Comparison of ENCODE assay signal across 15 mouse cellular contexts in genomic region chr15:86070368-86070767, GRCm38 (mm10). TPM values are rescaled to one million over a fixed set of nuclear protein-coding genes. Genes with fewer than 3 reads are reported as not detected.
DNase-seq lines count a peak whose midpoint lies in the region; ATAC-seq and TF ChIP-seq lines count a peak whose summit lies in the region.
"Had no signal": no experiment of that assay in that cellular context is flagged by ENCODE, and none has a peak within 500 bp of the region (broad histone marks: within the 10 kb centered on the region; RNA-seq: fewer than 3 reads in every experiment).

No protein-coding gene starts in this region.

- no peak for TF ChIP-seq CTCF in G1E (IDR thresholded peaks at IDR 0.05; ENCODE audit: low read depth, low read length)
- TF ChIP-seq CTCF in liver, postnatal 0 days (IDR thresholded peaks at IDR 0.05; ENCODE audit: low read depth), result no peak

- WGBS in hindbrain, embryonic 14.5 days, result 38% methylated on average over 11 of the region's 11 CpGs
- 66% methylated on average over 11 of the region's 11 CpGs for WGBS in hindbrain, embryonic 10.5 days
- WGBS in forebrain, embryonic 14.5 days, result 14% methylated on average over 11 of the region's 11 CpGs
- WGBS in liver, postnatal 0 days (ENCODE audit: insufficient replicate concordance), result 35% methylated on average over 11 of the region's 11 CpGs

- H3K27ac ChIP-seq in hindbrain, embryonic 14.5 days, result peak overlapping the region; percentile 41; the same call in 1 of the 2 replicates
- no peak overlapping the region for H3K27ac ChIP-seq in hindbrain, embryonic 10.5 days
- H3K27ac ChIP-seq in forebrain, embryonic 14.5 days (ENCODE audit: low read depth, low read length), result peak overlapping the region; percentile 72; the same call in 1 of the 2 replicates
- peak overlapping the region; percentile 30 for H3K27ac ChIP-seq in liver, postnatal 0 days (ENCODE audit: low read depth)
- H3K27ac ChIP-seq: kidney, postnatal 0 days; limb, embryonic 13.5 days had no signal

- no peak overlapping the region for H3K4me2 ChIP-seq in hindbrain, embryonic 14.5 days (replicated peaks)
- no peak overlapping the region for H3K4me2 ChIP-seq in forebrain, embryonic 14.5 days (ENCODE audit: low read length)
- peak overlapping the region; percentile 18; the same call in 1 of the 2 replicates for H3K4me2 ChIP-seq in liver, postnatal 0 days (ENCODE audit: low read depth, low read length)
- H3K4me2 ChIP-seq: limb, embryonic 13.5 days had no signal

- no peaks in the 10 kb centered on the region for H3K36me3 ChIP-seq in hindbrain, embryonic 14.5 days (replicated peaks; ENCODE audit: control insufficient read depth, insufficient read depth)
- peaks cover 6% of the 10 kb centered on the region for H3K36me3 ChIP-seq in hindbrain, embryonic 10.5 days
- H3K36me3 ChIP-seq in G1E (replicated peaks), result peaks cover 85% of the 10 kb centered on the region
- H3K36me3 ChIP-seq in forebrain, embryonic 14.5 days (ENCODE audit: control insufficient read depth, insufficient read depth, low read length), result no peaks in the 10 kb centered on the region
- H3K36me3 ChIP-seq in liver, postnatal 0 days (replicated peaks; ENCODE audit: insufficient read depth, low read length), result peaks cover 5% of the 10 kb centered on the region; the same call in 1 of the 2 replicates

- no peak overlapping the region for H3K4me3 ChIP-seq in hindbrain, embryonic 14.5 days (replicated peaks; ENCODE audit: low read length)
- no peak overlapping the region for H3K4me3 ChIP-seq in hindbrain, embryonic 10.5 days
- peak overlapping the region; percentile 63; the same call in 1 of the 2 replicates for H3K4me3 ChIP-seq in G1E (ENCODE audit: low read depth, low read length)
- no peak overlapping the region for H3K4me3 ChIP-seq in forebrain, embryonic 14.5 days (ENCODE audit: low read depth, low read length)
- H3K4me3 ChIP-seq in liver, postnatal 0 days (ENCODE audit: low read depth, low read length), result no peak overlapping the region
- H3K4me3 ChIP-seq: limb, embryonic 13.5 days; myocyte had no signal

- H3K4me1 ChIP-seq in hindbrain, embryonic 14.5 days (replicated peaks; ENCODE audit: control insufficient read depth, insufficient read depth, low read length), result peaks cover 49% of the 10 kb centered on the region
- H3K4me1 ChIP-seq in hindbrain, embryonic 10.5 days (replicated peaks), result peaks cover 55% of the 10 kb centered on the region
- H3K4me1 ChIP-seq in G1E (ENCODE audit: insufficient read depth, low read depth, low read length), result peaks cover 95% of the 10 kb centered on the region
- peaks cover 36% of the 10 kb centered on the region for H3K4me1 ChIP-seq in forebrain, embryonic 14.5 days (ENCODE audit: control insufficient read depth, insufficient read depth, low read length)
- peaks cover 48% of the 10 kb centered on the region for H3K4me1 ChIP-seq in liver, postnatal 0 days (ENCODE audit: insufficient read depth)

- no peak overlapping the region for H3K9ac ChIP-seq in hindbrain, embryonic 14.5 days
- H3K9ac ChIP-seq in forebrain, embryonic 14.5 days (ENCODE audit: low read length), result no peak overlapping the region
- H3K9ac ChIP-seq in liver, postnatal 0 days (replicated peaks), result no peak overlapping the region
- H3K9ac ChIP-seq: limb, embryonic 13.5 days had no signal

- no peak for TF ChIP-seq EP300 in liver, postnatal 0 days (IDR thresholded peaks at IDR 0.05; ENCODE audit: low read depth)

- H3K27me3 ChIP-seq in hindbrain, embryonic 14.5 days (ENCODE audit: control insufficient read depth, insufficient read depth, low read length), result no peaks in the 10 kb centered on the region
- H3K27me3 ChIP-seq in hindbrain, embryonic 10.5 days (ENCODE audit: insufficient read depth, poor library complexity, severe bottlenecking), result no peaks in the 10 kb centered on the region
- no peaks in the 10 kb centered on the region for H3K27me3 ChIP-seq in G1E (ENCODE audit: insufficient read depth, low read length)
- H3K27me3 ChIP-seq in forebrain, embryonic 14.5 days (replicated peaks; ENCODE audit: control insufficient read depth, insufficient read depth, low read length), result no peaks in the 10 kb centered on the region
- no peaks in the 10 kb centered on the region for H3K27me3 ChIP-seq in liver, postnatal 0 days (ENCODE audit: insufficient read depth, low read length)
- H3K27me3 ChIP-seq: limb, embryonic 13.5 days had no signal

- no peak for ATAC-seq in hindbrain, embryonic 14.5 days (ENCODE audit: low FRiP score)
- ATAC-seq in G1E (ENCODE audit: extremely low read depth, insufficient number of reproducible peaks, low FRiP score, poor library complexity, severe bottlenecking), result no peak
- peak; percentile 79 for ATAC-seq in forebrain, embryonic 14.5 days
- no peak for ATAC-seq in liver, postnatal 0 days

- no peak for DNase-seq in hindbrain, embryonic 14.5 days (ENCODE audit: low spot score)
- DNase-seq in hindbrain, embryonic 10.5 days (ENCODE audit: low spot score), result no peak
- DNase-seq in G1E (ENCODE audit: low spot score), result no peak
- peak; percentile 65 for DNase-seq in forebrain, embryonic 14.5 days (ENCODE audit: low spot score)
- DNase-seq in liver, postnatal 0 days, result no peak
- DNase-seq in c-Kit-positive CD71-positive TER-119-positive erythroid progenitor cells, embryonic 14.5 days (ENCODE audit: low spot score), result no peak
- no peak for DNase-seq in lung, postnatal 10 days
- DNase-seq in spleen, postnatal 14 days (ENCODE audit: low spot score in 2 of 2), result no peak
- DNase-seq: adrenal gland, adult 8-10 months; cerebellum, adult 18-20 months; layer of hippocampus, postnatal 36 days; lung, postnatal 36 days had no signal

- H3K9me3 ChIP-seq in hindbrain, embryonic 14.5 days (ENCODE audit: control insufficient read depth, low read length), result no peaks in the 10 kb centered on the region
- H3K9me3 ChIP-seq in hindbrain, embryonic 10.5 days, result no peaks in the 10 kb centered on the region
- H3K9me3 ChIP-seq in G1E (replicated peaks), result no peaks in the 10 kb centered on the region
- H3K9me3 ChIP-seq in forebrain, embryonic 14.5 days (replicated peaks; ENCODE audit: control insufficient read depth, low read length), result no peaks in the 10 kb centered on the region
- H3K9me3 ChIP-seq in liver, postnatal 0 days (ENCODE audit: low read length), result no peaks in the 10 kb centered on the region
- H3K9me3 ChIP-seq: limb, embryonic 13.5 days had no signal

RNA-seq across cellular contexts. Expression of gene Gramd4, which starts 12.9 kb away (rescaled TPM):
- 22.2 and 24.9 TPM in 2 replicates for polyA plus RNA-seq in hindbrain, embryonic 14.5 days (2014; fragmentation: Nextera tagmentation; extraction: Ambion mirVana)
- 16.6 and 18.0 TPM in 2 replicates for polyA plus RNA-seq in hindbrain, embryonic 10.5 days (2016; fragmentation: Nextera tagmentation; extraction: Ambion mirVana)
- 23.2 and 23.6 TPM in 2 replicates for total RNA-seq in G1E (2014; fragmentation: Nextera tagmentation)
- 55.4 and 56.8 TPM in 2 replicates for total RNA-seq in G1E (2017)
- 33.4 and 35.2 TPM in 2 replicates for polyA plus RNA-seq in G1E (2012)
- 20.7 and 28.0 TPM in 2 replicates for polyA plus RNA-seq in forebrain, embryonic 14.5 days (2014; fragmentation: Nextera tagmentation; extraction: Ambion mirVana)
- 3.2 and 3.7 TPM in 2 replicates for polyA plus RNA-seq in liver, postnatal 0 days (2015; fragmentation: Nextera tagmentation; extraction: Ambion mirVana)

RNA-seq across cellular contexts. Expression of gene Celsr1, which starts 36.8 kb away (rescaled TPM):
- 2.4 and 2.7 TPM in 2 replicates for polyA plus RNA-seq in hindbrain, embryonic 14.5 days (2014; fragmentation: Nextera tagmentation; extraction: Ambion mirVana)
- polyA plus RNA-seq in hindbrain, embryonic 10.5 days (2016; fragmentation: Nextera tagmentation; extraction: Ambion mirVana), result 3.4 and 3.6 TPM in 2 replicates
- total RNA-seq in G1E (2014; fragmentation: Nextera tagmentation), result 4.6 and 4.7 TPM in 2 replicates
- total RNA-seq in G1E (2017), result 1.3 TPM in 2 replicates
- polyA plus RNA-seq in G1E (2012), result 21.7 and 27.6 TPM in 2 replicates
- polyA plus RNA-seq in forebrain, embryonic 14.5 days (2014; fragmentation: Nextera tagmentation; extraction: Ambion mirVana), result 8.6 and 9.6 TPM in 2 replicates
- polyA plus RNA-seq in liver, postnatal 0 days (2015; fragmentation: Nextera tagmentation; extraction: Ambion mirVana), result 0.09 and 0.11 TPM in 2 replicates
